Mouse (Mus musculus): ENCODE data around the gene Txnrd1. TPM values are rescaled to one million over a fixed set of nuclear protein-coding genes. Genes with fewer than 3 reads are reported as not detected.

Txnrd1 gene
- polyA plus RNA-seq, 1 experiment from 2014 or later, result 170 TPM

DNA sequence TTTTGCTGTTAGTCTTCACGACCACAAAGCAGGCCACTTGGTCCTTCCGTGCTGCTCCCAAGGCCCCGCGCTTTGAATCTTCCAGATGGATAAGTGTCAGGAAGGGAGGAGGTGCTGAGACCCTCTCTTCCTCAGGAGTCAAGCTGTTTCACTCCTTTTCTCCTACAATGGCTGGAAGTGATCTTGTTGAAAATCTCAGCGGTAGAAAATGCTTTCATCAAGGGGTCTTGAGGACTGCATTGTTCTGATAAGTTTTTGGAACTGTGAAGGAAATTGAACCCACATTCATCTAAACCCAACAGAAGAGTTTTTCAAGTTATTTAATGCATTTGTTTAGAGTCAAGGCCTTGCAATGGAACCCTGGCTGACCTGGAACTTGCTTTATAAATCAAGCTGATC lies 10.0 kb upstream of the Txnrd1 start:
- Histone ChIP-seq H3K9ac (ENCODE audit: low read length) (no peak overlapping the region), H3K36me3 (ENCODE audit: control insufficient read depth, insufficient read depth, low read length) (no peaks in the 10 kb centered on the region), H3K27ac (replicated peaks; ENCODE audit: low read depth, low read length) (no peak overlapping the region), H3K4me2 (ENCODE audit: low read depth, severe bottlenecking) (no peak overlapping the region), H3K4me1 (ENCODE audit: control insufficient read depth, insufficient read depth, low read length) (no peaks in the 10 kb centered on the region), H3K9me3 (ENCODE audit: control insufficient read depth, low read length) (no peaks in the 10 kb centered on the region), H3K4me3 (ENCODE audit: low read depth, low read length) (no peak overlapping the region), H3K27me3 (ENCODE audit: control insufficient read depth, insufficient read depth, low read length) (no peaks in the 10 kb centered on the region)
- no peak for DNase-seq (ENCODE audit: low spot score)
- ATAC-seq (ENCODE audit: insufficient number of reproducible peaks, low FRiP score, low TSS enrichment, low read depth), result no peak
- 56% methylated on average over 5 of the region's 5 CpGs for WGBS

DNA sequence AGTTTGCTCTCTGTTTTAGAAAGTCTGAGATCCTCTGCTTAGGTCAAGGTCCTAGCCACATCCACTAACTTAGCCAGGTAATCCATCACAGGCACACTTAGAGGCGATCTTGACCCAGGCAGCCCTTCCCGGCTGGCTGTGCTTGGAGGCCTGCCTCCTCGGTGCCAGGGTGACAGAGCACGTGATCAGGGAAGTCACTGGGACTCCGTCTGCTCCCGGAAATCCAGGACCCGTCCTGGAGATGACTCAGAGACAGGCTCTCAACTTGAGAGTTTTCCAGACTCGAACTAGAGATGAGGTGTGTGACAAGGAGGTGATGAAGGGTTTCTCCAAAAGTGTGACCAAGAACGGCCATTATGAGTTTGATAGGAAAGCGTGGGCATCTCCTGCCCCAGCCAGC lies 9.2 kb upstream of the Txnrd1 start:
- H3K27me3 ChIP-seq (ENCODE audit: control insufficient read depth, insufficient read depth, low read length), result no peaks in the 10 kb centered on the region
- H3K9ac ChIP-seq (ENCODE audit: low read length), result no peak overlapping the region
- no peak for ATAC-seq (ENCODE audit: insufficient number of reproducible peaks, low FRiP score, low TSS enrichment, low read depth)
- no peak overlapping the region for H3K27ac ChIP-seq (replicated peaks; ENCODE audit: low read depth, low read length)
- H3K4me3 ChIP-seq (ENCODE audit: low read depth, low read length), result no peak overlapping the region
- no peaks in the 10 kb centered on the region for H3K36me3 ChIP-seq (ENCODE audit: control insufficient read depth, insufficient read depth, low read length)
- H3K9me3 ChIP-seq (ENCODE audit: control insufficient read depth, low read length), result no peaks in the 10 kb centered on the region
- H3K4me2 ChIP-seq (ENCODE audit: low read depth, severe bottlenecking), result no peak overlapping the region
- WGBS, result 64% methylated on average over 10 of the region's 10 CpGs
- no peak for DNase-seq (ENCODE audit: low spot score)
- H3K4me1 ChIP-seq (ENCODE audit: control insufficient read depth, insufficient read depth, low read length), result no peaks in the 10 kb centered on the region

DNA sequence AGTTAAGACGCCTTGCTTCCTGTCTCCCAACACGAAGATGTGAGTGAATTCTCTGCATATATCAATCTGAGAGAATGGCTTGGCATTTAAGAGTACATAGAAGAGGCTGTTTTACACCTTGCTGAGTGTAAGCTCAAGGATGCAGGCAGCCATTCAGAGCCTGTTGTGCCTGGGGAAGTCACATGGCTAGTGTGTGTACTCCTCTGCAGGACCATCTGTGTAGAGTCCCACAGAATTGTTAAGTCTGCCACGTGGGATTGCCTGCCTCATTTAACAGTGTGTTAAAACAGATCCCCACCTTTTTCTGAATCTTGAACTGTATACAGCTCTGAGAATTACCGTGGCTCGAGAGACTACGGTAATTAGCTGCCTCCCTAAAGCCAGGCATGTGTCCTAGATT lies 7.2 kb upstream of the Txnrd1 start:
- H3K27ac ChIP-seq (replicated peaks; ENCODE audit: low read depth, low read length), result no peak overlapping the region
- no peaks in the 10 kb centered on the region for H3K9me3 ChIP-seq (ENCODE audit: control insufficient read depth, low read length)
- no peak overlapping the region for H3K9ac ChIP-seq (ENCODE audit: low read length)
- no peaks in the 10 kb centered on the region for H3K36me3 ChIP-seq (ENCODE audit: control insufficient read depth, insufficient read depth, low read length)
- no peak overlapping the region for H3K4me3 ChIP-seq (ENCODE audit: low read depth, low read length)
- H3K4me1 ChIP-seq (ENCODE audit: control insufficient read depth, insufficient read depth, low read length), result no peaks in the 10 kb centered on the region
- no peak for DNase-seq (ENCODE audit: low spot score)
- no peaks in the 10 kb centered on the region for H3K27me3 ChIP-seq (ENCODE audit: control insufficient read depth, insufficient read depth, low read length)
- WGBS, result 40% methylated on average over 6 of the region's 6 CpGs
- no peak overlapping the region for H3K4me2 ChIP-seq (ENCODE audit: low read depth, severe bottlenecking)
- no peak for ATAC-seq (ENCODE audit: insufficient number of reproducible peaks, low FRiP score, low TSS enrichment, low read depth)

DNA sequence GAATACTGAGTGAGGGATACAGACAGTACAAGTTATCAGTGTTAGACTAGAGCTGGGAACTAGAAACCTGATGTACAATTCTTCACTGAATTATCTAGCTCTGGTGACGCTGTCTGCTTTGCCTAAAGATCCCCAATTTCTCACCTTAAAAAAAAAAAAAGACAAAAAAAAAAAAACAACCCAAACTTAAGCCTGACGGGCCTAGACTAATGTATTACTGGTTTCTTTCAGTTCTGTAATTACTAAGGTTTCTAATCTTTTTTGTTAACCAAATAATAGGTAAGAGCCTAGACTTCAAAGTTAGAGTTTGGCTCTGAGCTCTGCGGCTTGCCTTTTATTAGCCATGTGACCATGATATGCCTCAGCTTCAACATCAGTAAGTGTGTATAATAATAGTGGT lies 2.1 kb downstream of the Txnrd1 start:
- Histone ChIP-seq H3K9ac (ENCODE audit: low read length) (no peak overlapping the region), H3K36me3 (ENCODE audit: control insufficient read depth, insufficient read depth, low read length) (no peaks in the 10 kb centered on the region), H3K27ac (replicated peaks; ENCODE audit: low read depth, low read length) (no peak overlapping the region), H3K4me1 (ENCODE audit: control insufficient read depth, insufficient read depth, low read length) (0 out of 2 replicates have a peak, but pooled peaks cover 2% of the 10 kb centered on the region), H3K9me3 (ENCODE audit: control insufficient read depth, low read length) (no peaks in the 10 kb centered on the region), H3K4me2 (ENCODE audit: low read depth, severe bottlenecking) (no peak overlapping the region), H3K27me3 (ENCODE audit: control insufficient read depth, insufficient read depth, low read length) (no peaks in the 10 kb centered on the region), H3K4me3 (ENCODE audit: low read depth, low read length) (no peak overlapping the region)
- ATAC-seq (ENCODE audit: insufficient number of reproducible peaks, low FRiP score, low TSS enrichment, low read depth) (no peak), DNase-seq (ENCODE audit: low spot score) (no peak)
- WGBS, result 83% methylated on average over 3 of the region's 3 CpGs

DNA sequence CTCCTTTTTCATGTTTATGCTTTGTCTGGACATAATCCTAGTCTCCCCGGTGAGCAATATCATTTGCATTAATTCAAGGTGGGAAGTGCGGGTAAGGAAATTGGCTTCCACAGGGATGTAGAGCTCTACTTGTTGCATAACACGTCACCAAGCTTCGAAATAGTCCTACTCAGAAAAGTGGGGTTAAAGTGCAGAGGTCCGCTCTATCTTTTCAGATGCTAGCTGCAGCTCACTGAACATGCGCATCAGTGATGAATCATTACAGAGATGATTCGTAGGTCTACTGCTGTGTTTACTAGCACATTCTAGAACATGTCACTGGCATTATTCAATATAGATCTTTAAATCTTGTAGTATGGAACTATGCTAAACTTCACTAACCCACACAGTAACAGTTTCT lies 4.6 kb downstream of the Txnrd1 start:
- no peak for DNase-seq (ENCODE audit: low spot score)

DNA sequence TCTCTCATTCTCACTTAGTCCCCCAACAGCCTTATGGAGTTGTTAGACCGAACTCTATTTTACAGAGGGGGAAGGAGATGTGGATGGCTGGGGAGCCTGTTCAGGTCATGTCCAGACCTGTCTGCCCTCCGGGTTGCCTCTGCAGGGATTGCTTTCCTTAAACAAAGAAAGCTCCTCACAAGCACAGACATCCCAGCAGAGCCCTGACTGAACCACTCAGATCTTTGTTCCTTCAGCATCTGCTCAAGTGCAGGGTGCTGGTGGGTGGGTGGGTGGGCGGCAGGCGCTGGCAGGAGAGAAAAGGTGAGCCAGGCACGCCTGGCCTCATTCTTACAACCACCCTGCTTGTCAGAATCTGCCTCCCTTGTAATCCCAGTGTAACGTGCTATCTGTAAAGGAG lies 10.3 kb downstream of the Txnrd1 start:
- Histone ChIP-seq H3K4me3 (ENCODE audit: low read depth, low read length) (no peak overlapping the region), H3K27ac (replicated peaks; ENCODE audit: low read depth, low read length) (no peak overlapping the region), H3K4me1 (ENCODE audit: control insufficient read depth, insufficient read depth, low read length) (no peaks in the 10 kb centered on the region), H3K27me3 (ENCODE audit: control insufficient read depth, insufficient read depth, low read length) (no peaks in the 10 kb centered on the region), H3K4me2 (ENCODE audit: low read depth, severe bottlenecking) (no peak overlapping the region), H3K9me3 (ENCODE audit: control insufficient read depth, low read length) (no peaks in the 10 kb centered on the region), H3K9ac (ENCODE audit: low read length) (no peak overlapping the region), H3K36me3 (ENCODE audit: control insufficient read depth, insufficient read depth, low read length) (no peaks in the 10 kb centered on the region)
- 70% methylated on average over 6 of the region's 6 CpGs for WGBS
- DNase-seq (ENCODE audit: low spot score), result no peak
- no peak for ATAC-seq (ENCODE audit: insufficient number of reproducible peaks, low FRiP score, low TSS enrichment, low read depth)

More for the DNA sequence above, 4.6 kb downstream of the Txnrd1 start:
- no peak overlapping the region for H3K27ac ChIP-seq (replicated peaks; ENCODE audit: low read depth, low read length)
- no peaks in the 10 kb centered on the region for H3K27me3 ChIP-seq (ENCODE audit: control insufficient read depth, insufficient read depth, low read length)
- H3K4me2 ChIP-seq (ENCODE audit: low read depth, severe bottlenecking), result no peak overlapping the region
- H3K4me1 ChIP-seq (ENCODE audit: control insufficient read depth, insufficient read depth, low read length), result 0 out of 2 replicates have a peak, but pooled peaks cover 2% of the 10 kb centered on the region
- WGBS, result 83% methylated on average over 7 of the region's 7 CpGs
- H3K9me3 ChIP-seq (ENCODE audit: control insufficient read depth, low read length), result no peaks in the 10 kb centered on the region
- H3K9ac ChIP-seq (ENCODE audit: low read length), result no peak overlapping the region
- H3K36me3 ChIP-seq (ENCODE audit: control insufficient read depth, insufficient read depth, low read length), result no peaks in the 10 kb centered on the region
- no peak for ATAC-seq (ENCODE audit: insufficient number of reproducible peaks, low FRiP score, low TSS enrichment, low read depth)
- no peak overlapping the region for H3K4me3 ChIP-seq (ENCODE audit: low read depth, low read length)

DNA sequence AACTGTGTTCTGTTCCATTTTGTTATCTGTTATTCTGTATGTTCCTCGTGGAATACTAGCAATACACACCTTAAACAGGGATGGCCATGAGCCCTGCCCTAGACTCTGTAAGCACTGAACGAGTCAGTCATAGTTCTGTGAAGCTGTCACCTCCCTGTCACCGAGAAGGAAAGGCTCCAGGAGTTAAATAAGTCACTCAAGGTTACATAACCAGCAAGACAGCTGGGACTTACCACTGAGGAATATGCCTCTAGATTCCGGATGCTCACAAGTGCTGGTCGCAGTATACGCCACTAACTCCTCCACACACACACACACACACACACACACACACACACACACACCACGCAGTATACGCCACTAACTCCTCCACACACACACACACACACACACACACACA lies 11.0 kb downstream of the Txnrd1 start:
- H3K9me3 ChIP-seq (ENCODE audit: control insufficient read depth, low read length), result no peaks in the 10 kb centered on the region
- 89% methylated on average over 8 of the region's 8 CpGs for WGBS
- ATAC-seq (ENCODE audit: insufficient number of reproducible peaks, low FRiP score, low TSS enrichment, low read depth) (no peak), DNase-seq (ENCODE audit: low spot score) (no peak)
- no peak overlapping the region for H3K4me2 ChIP-seq (ENCODE audit: low read depth, severe bottlenecking)
- no peaks in the 10 kb centered on the region for H3K4me1 ChIP-seq (ENCODE audit: control insufficient read depth, insufficient read depth, low read length)
- no peaks in the 10 kb centered on the region for H3K36me3 ChIP-seq (ENCODE audit: control insufficient read depth, insufficient read depth, low read length)
- no peak overlapping the region for H3K27ac ChIP-seq (replicated peaks; ENCODE audit: low read depth, low read length)
- no peaks in the 10 kb centered on the region for H3K27me3 ChIP-seq (ENCODE audit: control insufficient read depth, insufficient read depth, low read length)
- no peak overlapping the region for H3K9ac ChIP-seq (ENCODE audit: low read length)
- H3K4me3 ChIP-seq (ENCODE audit: low read depth, low read length), result no peak overlapping the region

DNA sequence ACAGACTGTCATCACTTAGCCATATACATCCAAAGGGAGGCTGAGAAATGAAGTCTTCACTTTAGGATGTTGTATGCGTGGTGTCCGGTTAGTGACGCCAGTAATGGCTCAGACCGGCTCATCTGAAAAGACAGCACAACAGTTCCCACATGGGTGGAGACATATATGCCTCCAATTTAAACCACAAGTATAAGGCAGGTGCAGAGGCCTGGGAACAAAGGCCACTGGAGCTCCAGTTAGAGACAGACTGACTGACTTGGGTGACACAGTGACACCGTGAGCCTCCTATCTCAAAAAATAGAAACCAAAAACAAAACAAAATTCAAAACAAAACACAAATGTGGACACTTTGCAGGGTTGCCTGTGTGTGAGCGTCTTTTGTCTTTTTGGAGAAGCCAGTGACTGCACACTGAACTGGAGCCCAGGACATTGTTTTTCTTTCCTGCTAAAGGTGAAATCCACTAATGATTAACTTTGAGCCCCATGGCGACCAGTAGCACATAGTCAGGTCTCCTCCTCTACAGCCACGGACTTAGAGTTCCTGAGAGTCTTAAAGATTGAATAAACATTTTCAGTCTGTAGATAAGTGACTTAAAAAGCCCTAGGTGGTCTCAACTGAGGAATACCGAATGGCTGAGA lies 14.2 kb downstream of the Txnrd1 start:
- no peak for DNase-seq (ENCODE audit: low spot score)
- Histone ChIP-seq H3K4me3 (ENCODE audit: low read depth, low read length) (no peak overlapping the region), H3K36me3 (ENCODE audit: control insufficient read depth, insufficient read depth, low read length) (no peaks in the 10 kb centered on the region), H3K27ac (replicated peaks; ENCODE audit: low read depth, low read length) (no peak overlapping the region), H3K27me3 (ENCODE audit: control insufficient read depth, insufficient read depth, low read length) (no peaks in the 10 kb centered on the region), H3K9me3 (ENCODE audit: control insufficient read depth, low read length) (no peaks in the 10 kb centered on the region), H3K9ac (ENCODE audit: low read length) (no peak overlapping the region), H3K4me1 (ENCODE audit: control insufficient read depth, insufficient read depth, low read length) (no peaks in the 10 kb centered on the region), H3K4me2 (ENCODE audit: low read depth, severe bottlenecking) (no peak overlapping the region)
- no peak for ATAC-seq (ENCODE audit: insufficient number of reproducible peaks, low FRiP score, low TSS enrichment, low read depth)
- WGBS, result 87% methylated on average over 9 of the region's 9 CpGs
